Mouse (Mus musculus): ENCODE measurements around the gene Fam221b.

Gene Fam221b

DNA sequence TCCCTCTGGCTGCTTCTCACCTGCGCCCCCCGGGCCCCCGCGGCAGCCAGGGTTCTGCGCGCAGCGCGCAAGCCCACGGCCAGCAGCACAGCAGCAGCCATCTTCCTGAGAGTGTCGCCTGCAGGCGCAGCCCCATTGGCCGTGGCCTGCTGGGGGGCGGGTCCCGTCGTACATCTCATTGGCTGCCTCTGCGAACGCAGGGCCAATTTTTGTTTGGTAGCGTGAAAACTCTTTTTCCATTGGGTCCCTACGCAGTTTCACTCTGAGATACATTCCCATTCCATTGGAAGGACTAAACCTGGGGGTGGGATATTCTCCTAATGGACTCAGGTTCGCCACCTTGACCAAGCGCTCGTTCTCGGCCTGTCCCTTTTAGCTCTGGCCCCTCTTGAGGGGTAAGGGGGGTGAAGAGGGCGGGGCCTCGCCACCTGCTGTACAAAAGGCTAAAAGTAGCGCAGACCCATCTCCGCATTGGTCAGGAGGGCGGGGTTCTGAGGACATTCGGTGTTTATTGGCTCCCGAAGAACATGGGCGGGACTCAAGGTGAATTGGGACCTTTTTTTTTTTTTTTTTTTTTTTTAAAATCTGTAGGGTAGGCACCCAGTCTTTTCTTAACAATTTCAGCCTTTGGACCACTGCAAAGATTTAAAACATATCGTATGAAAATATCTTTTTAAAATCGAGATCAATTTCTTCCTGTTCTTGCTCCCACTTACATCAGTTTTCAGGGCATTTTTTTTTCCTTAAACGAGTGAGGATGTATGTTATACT lies 12.4 kb downstream of the Fam221b start, which contains the start of gene Hint2:
TSS of gene Hint2 (minus strand) at position 128 of the 771 bp plus-strand sequence.
- DNase-seq (ENCODE audit: low spot score): peak; percentile 11

DNA sequence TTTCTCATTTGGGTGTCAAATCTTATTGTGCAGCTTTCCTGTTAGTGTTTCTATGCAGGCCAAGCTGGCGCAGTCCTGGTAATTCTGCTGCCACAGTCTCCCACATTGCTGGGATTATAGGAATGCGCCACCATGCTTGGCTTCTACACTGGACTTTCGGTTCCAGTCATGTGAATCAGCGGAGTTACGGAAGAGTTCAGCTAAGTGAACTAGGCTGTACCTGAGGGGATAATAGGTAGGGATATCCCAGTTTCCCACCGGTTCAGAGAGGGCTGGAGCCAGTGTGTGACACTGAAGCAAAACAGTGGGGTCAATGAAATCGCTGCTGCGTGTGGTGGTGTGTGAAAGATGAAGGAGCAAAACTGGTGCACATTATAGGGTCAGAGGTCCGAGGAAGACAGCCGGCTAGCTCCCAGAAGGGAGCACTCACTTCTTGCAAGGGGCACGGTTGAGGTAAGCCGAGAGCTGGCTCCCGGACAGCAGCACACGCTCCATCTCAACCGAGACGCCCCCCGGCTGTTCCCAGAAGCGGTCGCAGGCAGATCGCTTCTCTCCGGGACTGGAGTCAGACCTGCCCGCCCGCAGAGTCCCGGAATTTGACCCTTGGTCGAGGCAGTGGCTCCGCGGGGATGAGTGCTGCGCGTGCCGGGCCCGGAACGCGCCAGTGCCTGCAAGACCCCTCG lies 13.1 kb downstream of the Fam221b start:
- DNase-seq (ENCODE audit: low spot score): no peak

DNA sequence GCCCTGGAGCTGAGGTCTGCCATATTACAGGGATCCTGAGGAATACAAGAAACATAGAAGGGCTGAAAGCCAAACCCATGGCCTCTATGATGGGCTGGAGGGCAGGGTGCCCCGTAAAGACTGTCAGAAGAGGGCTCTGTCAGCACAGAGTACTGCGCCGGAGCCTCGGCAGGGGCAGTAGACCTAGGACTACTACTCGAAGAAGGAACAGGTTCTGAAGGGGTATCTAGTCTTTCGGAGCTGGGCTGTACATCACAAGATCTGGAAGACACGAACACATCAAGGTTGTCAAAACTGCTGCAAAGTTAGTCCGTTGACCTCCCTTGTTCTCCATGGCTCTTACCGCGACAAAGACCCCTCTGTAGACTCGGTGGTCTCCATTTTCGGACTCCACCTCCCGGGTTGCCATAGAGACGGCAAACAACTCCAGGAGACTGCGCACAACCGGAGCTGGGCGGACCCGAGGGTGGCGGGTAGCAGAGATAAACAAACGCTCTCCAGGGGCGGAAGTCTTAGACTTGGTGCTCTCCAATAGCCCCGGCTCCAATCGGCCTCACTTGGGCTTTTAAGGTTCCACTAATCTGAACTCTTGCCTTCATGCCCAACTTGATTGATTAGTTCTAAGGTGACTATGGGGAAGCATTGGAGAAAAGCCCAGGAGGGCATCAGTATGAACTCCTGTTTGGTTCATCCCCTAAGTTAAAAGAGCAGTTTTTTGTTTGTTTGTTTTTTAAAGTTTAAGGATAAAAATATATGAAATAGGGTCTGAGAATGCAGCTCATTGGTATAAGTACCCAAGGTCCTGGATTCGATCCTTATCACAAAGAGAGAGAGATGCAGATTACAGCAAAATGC lies 15.6 kb downstream of the Fam221b start, which contains the start of gene Spag8:
TSS of gene Spag8 (minus strand) at position 434 of the 855 bp plus-strand sequence.
- no peak for DNase-seq (ENCODE audit: low spot score)

DNA sequence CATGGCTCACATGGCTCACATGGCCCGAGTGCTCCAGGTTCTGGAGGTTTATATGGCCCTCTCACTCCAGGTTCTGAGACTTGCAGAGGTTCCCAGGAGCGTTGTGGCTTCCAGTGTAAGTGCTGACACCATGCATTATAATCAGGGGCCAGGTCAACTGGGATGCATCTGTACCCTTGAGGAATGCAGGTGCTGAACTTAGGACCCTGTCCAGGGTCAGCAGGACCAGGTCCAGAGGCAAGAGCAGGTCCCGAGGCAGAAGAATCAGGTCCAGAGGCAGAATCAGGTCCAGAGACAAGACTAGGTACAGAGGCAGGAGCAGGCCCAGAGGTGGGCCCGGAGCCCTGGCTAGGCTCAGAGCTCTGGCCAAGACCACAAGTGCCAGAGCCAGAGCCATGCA lies 16.2 kb downstream of the Fam221b start:
- no peak for DNase-seq (ENCODE audit: low spot score)

DNA sequence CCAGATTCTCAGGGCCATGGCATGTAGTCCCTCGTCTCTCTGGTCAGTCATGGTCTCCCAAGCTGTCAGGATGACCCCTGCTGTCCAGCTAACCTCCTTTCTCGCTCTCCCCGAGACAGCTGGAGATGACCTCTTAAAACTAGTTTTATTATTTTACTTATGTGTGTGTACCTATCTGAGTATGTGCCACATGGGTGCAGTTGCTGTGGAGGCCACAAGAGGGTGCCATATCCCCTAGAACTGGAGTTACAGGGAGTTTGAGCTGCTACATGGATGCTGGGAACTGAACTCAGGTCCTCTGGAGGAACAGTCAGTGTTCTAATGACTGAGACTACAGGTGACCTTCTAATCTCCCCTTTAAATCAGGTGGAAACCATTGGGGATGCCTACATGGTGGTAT lies 19.2 kb downstream of the Fam221b start:
- DNase-seq (ENCODE audit: low spot score): no peak

DNA sequence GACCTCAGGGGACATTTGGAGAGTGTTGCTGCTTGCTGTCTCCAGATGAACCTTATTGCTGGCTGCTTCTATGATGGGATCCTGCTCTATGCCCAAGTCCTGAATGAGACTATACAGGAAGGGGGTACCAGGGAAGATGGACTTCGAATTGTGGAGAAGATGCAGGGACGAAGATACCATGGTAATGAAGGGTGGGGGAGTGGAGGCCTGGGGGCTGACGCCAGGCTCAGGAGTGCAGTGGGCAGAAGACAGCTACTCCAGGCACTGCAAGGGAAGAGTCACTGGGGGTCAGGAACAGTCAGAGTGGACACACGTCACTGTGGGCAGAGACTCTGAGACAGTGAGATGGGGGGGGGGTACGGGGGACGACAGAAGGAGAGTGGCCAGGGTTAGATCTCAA lies 28.5 kb downstream of the Fam221b start:
- DNase-seq (ENCODE audit: low spot score): no peak

DNA sequence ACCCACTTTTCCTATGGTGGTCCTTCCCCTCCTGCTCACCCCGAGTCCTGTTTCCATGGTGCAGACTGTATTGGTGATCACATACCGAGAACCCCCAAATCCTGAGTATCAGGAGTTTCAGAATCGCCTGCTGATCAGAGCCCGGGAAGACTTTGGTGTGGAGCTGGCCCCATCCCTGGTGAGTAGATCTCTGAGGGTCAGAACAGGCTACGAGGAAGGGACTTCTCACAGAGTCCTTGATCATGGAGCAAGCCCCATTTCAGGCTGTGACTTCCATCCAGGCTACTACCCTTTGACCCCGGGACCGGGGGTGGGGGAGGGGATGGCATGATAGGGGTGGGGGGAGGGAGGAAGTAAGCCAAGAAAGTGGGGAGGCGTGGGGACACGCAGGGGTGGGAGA lies 28.9 kb downstream of the Fam221b start:
- DNase-seq (ENCODE audit: low spot score): no peak

DNA sequence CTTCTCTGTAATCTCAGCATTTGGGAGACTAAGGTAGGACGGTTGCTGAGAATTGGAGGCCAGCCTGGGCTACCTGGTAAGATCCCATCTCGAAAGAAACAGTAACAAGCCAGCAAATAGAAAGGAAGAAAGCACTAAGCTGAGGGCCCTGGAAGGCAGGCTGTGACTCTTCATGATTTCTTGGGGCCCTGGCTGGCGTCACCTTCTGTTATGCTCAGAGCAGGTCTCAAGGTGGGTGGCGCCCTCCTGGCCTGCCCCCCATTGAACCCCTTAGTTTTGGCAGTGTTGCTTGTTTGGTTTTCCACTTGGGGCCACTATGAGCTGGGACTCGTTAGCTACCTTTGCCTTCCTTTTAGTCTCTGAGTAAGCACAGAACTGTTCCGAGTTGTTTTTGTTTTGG lies 32.2 kb downstream of the Fam221b start:
- DNase-seq (ENCODE audit: low spot score): no peak

DNA sequence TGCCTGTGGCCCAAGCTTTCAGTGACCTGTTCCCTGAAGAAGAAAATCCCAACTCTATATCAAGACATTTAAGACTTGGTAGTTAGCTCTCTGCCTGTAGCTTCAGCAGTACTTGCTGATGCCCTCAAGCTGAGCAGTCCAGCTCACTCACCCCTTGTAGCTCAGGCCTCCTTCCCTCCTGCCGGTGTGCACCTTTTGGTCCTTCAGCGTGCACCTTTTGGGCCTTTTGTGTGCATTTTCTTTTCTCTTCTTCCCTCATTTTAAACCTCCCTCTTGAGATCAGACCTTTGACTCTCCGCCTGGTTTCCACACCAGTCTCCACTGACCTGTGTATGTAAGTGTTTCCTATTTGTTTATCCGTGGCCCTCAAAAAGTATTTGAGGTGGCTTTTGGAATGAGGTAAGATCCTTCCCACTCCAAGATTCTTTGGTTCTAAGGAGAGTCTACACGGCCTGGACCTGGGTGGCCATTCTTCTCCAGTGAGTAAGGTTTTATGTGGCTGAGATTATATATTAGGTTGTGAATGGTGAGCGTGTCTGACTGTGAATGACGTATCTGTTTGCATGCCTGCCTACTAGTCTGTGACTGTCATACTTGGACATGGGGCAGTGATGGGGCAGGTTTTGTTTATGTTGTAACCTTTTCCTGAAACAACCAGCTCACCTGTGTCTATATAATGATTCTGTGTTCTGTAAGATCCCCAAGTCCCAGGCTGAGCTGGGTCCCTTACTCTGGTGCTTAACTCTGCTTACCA lies 34.1 kb downstream of the Fam221b start:
- DNase-seq (ENCODE audit: low spot score): no peak

DNA sequence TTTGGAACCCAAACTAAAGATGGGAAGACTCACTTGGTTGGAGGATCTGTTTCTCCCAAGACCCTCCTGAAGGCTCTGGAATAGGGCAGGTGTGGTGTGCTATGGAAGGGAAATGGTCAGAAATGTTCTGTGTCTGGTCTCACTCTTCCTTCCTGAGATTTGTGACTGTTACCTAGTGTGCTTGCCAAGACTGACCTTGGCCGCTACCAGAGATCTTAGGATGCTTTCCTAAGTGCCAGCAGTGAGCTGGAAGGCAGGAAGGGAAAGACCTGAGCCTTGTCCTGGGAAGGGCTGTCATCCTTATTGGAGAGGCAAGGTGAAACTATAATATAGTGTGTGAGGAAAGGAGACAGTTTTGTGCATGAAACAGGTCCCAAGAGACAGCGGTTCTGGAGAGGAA lies 35.2 kb downstream of the Fam221b start:
- no peak for DNase-seq (ENCODE audit: low spot score)

DNA sequence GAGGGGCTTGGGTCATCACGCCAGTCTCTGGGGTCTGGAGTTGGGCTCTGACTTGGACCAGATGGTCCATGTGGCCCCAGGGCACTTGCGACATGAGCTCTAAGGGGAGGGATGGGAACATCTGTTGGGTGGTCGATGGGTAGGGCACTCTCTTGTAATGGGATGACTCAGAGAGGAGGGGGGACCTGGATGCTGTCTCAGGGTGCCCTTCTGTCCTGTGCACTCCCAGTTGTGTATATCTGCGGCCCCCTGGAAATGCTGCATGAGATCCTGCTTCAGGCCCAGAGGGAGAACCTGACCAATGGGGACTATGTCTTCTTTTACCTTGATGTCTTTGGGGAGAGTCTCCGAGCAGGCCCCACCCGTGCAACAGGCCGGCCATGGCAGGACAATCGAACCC lies 35.6 kb downstream of the Fam221b start:
- no peak for DNase-seq (ENCODE audit: low spot score)

DNA sequence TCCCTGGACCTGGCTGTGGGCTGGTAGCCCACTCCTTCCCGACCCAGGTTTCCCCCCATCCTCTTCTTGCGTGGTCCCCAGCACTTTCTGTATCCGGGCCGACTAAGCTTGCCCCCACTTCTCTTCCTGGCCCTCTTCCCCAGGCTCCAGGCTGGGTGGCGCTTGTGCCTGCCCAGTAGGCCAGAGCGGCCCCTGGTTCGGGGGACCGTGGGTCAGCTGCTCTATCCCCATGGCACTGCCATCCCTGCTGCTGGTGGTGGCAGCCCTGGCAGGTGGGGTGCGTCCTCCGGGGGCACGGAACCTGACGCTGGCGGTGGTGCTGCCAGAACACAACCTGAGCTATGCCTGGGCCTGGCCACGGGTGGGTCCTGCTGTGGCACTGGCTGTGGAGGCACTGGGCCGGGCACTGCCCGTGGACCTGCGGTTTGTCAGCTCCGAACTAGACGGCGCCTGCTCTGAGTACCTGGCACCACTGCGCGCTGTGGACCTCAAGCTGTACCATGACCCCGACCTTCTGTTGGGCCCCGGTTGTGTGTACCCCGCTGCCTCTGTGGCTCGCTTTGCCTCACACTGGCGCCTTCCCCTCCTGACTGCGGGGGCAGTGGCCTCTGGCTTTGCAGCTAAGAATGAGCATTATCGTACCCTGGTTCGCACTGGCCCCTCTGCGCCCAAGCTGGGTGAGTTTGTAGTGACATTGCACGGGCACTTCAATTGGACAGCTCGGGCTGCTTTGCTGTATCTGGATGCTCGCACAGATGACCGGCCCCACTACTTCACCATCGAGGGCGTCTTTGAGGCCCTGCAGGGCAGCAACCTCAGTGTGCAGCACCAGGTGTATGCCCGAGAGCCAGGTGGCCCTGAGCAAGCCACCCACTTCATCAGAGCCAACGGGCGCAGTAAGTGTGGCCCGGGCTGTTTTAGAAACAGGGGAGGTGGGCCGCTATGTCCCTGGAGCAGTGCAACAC lies 36.7 kb downstream of the Fam221b start:
- DNase-seq (ENCODE audit: low spot score): no peak

DNA sequence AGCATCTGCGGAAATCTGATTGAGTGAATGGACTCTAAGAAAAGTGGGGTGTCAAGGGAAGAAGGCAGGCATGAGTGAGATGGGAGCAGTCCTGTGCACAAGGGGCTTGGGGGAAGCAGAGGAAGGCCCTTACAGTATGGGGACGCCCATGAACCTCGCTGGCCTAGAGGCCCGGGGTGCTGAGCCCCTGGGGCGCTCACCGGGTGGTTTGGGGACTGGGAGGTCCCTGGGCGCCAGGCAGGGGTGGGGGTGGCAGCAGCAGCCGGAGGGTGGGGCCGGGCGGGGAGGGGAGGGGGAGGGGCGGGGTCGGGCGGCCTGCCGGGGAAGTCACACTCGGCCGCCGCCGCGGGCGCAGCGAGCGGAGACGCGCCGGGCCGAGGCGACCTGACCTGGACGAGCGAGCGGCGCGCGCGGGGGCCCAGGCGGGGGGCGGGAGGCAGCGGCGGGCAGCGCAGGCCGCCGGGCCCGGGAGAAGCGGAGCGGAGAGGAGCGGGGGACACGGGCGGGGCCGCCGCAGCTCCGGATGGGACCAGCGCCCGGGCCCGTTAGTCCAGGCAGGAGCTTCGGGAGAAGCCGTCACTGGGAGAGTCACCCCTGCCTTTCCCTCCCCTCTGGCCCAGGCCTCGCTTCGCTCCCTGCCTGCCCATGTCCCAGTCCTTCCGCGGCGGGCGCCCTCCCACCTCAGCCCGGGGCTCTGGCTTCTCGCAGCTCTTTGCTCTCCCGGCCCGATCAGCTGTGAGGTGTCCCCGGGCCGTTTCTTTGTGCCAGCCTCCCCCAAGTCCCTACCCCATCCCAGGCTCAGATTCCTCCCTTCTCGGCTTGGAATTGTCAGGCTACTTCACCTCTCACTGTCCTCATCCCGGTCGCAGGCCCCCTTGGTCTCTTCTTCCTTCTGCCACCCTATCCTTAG lies 37.6 kb downstream of the Fam221b start, which contains the start of gene Npr2:
TSS of gene Npr2 (plus strand) at position 890 of the 910 bp plus-strand sequence.
- DNase-seq (ENCODE audit: low spot score): no peak

DNA sequence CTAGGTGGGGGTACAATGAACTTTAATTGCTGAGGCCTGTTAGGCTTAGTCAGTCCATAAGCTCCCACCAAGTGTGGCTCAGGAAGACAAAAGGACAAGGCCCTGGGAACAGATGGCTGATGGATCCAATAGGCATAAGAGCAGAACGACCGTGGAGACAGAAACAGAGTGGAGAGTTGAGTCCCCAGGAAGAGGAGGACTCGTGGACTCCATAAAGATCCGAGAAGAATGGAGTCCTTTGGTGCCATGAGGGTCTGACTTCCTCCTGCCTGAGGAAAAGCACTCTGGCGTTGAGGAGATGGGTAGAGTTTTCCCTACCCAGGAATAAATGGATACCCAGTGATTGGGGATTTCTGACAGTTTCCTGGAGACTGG lies 38.3 kb downstream of the Fam221b start:
- no peak for DNase-seq (ENCODE audit: low spot score)

DNA sequence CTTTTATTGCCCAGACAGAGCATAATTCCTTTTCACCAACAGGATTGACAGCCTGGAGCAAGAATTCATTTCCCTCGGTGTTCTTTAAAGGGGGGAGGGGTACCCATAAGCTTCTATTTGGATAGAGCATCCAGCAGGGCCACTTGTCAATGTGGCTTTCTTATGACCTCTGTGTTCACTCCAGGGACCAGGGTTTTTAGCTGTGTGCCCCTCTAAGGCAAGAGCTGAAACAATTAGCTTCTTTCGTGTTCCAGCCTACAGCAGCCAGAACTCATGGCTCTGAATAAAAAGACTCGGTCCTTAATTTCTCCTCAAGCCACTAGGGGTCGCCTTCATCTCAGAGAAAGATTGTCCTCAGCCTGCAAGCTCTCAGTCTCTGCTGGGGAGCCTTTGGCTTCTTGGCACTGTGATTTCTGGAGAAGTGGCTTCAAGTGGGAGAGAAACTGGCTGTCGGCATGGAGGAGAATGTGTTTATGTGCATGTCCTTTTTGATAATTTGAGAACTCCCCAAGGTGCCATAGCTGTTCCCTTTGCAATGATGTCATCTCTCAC lies 38.8 kb downstream of the Fam221b start:
- DNase-seq (ENCODE audit: low spot score): peak; percentile 73

DNA sequence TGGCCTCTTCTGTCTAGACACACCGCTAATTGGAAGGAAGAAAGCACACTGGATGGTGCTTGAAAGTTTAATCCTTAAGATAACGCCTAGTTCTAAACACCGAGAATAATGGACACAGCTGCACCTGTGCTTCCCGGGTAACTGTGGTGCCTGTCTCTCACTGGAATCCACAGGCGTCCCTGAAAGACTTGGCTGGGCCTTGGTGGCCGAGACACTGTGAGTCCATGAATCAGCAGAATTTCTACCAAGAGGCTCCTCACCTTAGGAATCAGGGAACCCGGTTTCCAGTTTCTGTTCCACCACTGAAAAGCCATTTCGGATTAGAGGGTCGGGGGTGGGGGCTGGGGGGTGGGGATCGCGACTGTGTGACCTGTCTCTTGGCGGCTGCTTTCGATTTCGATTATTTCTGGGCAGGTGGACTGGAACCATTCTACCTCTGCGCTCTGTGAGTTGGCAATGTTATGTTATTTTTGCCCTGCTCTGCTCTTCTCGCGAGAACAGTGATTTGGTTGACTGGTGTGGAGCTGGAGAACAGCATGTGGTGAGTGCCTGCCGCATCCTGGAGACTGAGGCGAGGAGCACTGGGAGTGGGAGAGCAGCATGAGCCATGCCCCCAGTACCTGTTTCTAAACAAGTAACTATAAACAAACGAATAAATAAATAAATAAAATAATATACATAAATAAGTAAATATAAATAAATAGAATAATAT lies 39.7 kb downstream of the Fam221b start:
- peak; percentile 49 for DNase-seq (ENCODE audit: low spot score)

DNA sequence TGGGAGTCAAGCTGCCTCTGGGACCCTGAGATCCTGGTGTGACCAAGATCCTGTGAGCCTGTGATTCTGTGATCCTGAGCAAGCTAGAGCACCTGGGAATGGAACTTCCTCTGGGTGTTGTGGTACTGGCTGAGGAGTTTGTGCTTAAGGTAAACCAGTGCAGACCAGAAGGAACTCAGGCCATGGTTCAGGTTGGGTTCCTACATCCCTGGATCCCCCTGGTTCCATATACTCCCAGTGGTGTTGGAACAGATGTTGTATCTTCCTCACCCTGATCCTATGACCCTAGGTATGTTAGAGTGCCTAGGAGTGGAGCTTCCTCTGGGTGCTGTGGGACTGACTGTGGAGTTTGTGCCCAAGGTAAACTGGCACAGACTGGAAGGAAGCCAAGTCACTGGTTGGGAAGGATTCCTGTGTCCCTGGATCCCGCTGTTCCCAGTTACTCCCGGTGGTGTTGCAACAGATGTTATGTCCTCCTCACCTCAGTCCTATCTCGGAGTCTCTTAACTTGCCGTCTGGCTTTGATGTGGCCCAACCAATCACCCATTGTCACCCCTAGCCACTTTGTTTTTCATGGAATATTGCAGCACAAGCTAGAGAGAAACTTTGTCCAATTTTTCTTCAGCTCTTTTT lies 48.7 kb downstream of the Fam221b start:
- DNase-seq (ENCODE audit: low spot score): no peak

Measured in MN1 (cell line).